ENCODE assay signal across 11 mouse cellular contexts in the genomic region with DNA sequence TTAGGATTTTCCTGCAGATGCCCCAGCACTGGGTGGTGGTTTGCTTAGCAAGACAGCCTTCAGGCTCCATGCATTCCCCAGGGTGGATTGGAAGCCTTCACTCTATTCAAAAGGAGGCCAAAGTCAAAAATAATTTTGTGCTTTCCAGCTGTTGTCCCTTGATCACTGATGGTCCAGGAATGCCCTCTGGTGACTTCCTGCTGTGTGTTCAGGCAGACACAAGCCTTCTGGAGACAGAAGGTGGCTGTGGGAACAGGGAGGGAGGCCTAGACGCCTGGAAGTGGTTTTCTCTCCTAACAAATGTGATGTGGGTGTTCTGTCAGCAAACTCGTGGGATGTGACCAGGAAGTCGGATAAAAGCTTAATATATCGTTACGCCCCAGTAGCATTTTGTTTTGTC.
DNase-seq lines count a peak whose midpoint lies in the region; ATAC-seq lines count a peak whose summit lies in the region.
"Had no signal": no experiment of that assay in that cellular context is flagged by ENCODE, and none has a peak within 500 bp of the region (broad histone marks: within the 10 kb centered on the region; RNA-seq: fewer than 3 reads in every experiment).

No protein-coding gene starts in this region.

- H3K4me3 ChIP-seq in limb, embryonic 11.5 days (ENCODE audit: low read depth, low read length) = no peak overlapping the region
- H3K4me3 ChIP-seq in limb, embryonic 10.5 days = no peak overlapping the region

- peak; percentile 8 for DNase-seq in adrenal gland, postnatal 14 days
- DNase-seq in adrenal gland, postnatal 25 days = no peak
- DNase-seq in heart, postnatal 10 days = peak; percentile 37 to 46
- no peak for DNase-seq in heart, adult 11 months
- peak; percentile 21 for DNase-seq in limb, embryonic 11.5 days (ENCODE audit: low spot score)
- DNase-seq in limb, embryonic 10.5 days (ENCODE audit: low spot score) = no peak
- DNase-seq in Muller cell, postnatal 12 days (ENCODE audit: inconsistent ontology term) = peak; percentile 14
- no peak for DNase-seq in neural tube, embryonic 10.5 days (ENCODE audit: extremely low spot score, low spot score)
- DNase-seq: cerebellum, adult 11 months had no signal

- H3K9me3 ChIP-seq in limb, embryonic 11.5 days (ENCODE audit: control insufficient read depth, low read length) = no peaks in the 10 kb centered on the region
- H3K9me3 ChIP-seq in limb, embryonic 10.5 days (replicated peaks) = no peaks in the 10 kb centered on the region
- H3K9me3 ChIP-seq: G1E had no signal

- intact Hi-C loops in heart, postnatal 10 days (cut with DNase I) = no loop called here

- WGBS in limb, embryonic 11.5 days = 33% methylated on average over 5 of the region's 5 CpGs
- 58% methylated on average over 5 of the region's 5 CpGs for WGBS in limb, embryonic 10.5 days

- no peaks in the 10 kb centered on the region for H3K27me3 ChIP-seq in limb, embryonic 11.5 days (ENCODE audit: control insufficient read depth, insufficient read depth, low read length)
- no peaks in the 10 kb centered on the region for H3K27me3 ChIP-seq in limb, embryonic 10.5 days (ENCODE audit: low read depth, poor library complexity, severe bottlenecking)

- no peak overlapping the region for H3K9ac ChIP-seq in limb, embryonic 11.5 days (ENCODE audit: low read length)

- H3K4me2 ChIP-seq in limb, embryonic 11.5 days (ENCODE audit: low read depth, severe bottlenecking) = no peak overlapping the region

- H3K36me3 ChIP-seq in limb, embryonic 11.5 days (ENCODE audit: control insufficient read depth, insufficient read depth, low read length) = no peaks in the 10 kb centered on the region
- no peaks in the 10 kb centered on the region for H3K36me3 ChIP-seq in limb, embryonic 10.5 days
- H3K36me3 ChIP-seq: G1E had no signal

- no peak for ATAC-seq in limb, embryonic 11.5 days (ENCODE audit: insufficient number of reproducible peaks, low FRiP score, low TSS enrichment, low read depth)
- ATAC-seq: intestine, embryonic 16.5 days had no signal

- no peaks in the 10 kb centered on the region for H3K4me1 ChIP-seq in limb, embryonic 11.5 days (ENCODE audit: control insufficient read depth, insufficient read depth, low read length)
- H3K4me1 ChIP-seq in limb, embryonic 10.5 days = peaks cover 22% of the 10 kb centered on the region

- no peak overlapping the region for H3K27ac ChIP-seq in limb, embryonic 11.5 days (replicated peaks; ENCODE audit: low read depth, low read length)
- no peak overlapping the region for H3K27ac ChIP-seq in limb, embryonic 10.5 days

Comparison
In these comparisons a context has a peak if more than half of its experiments do, and no peak if none do; other contexts are left out.
1. DNase-seq: peak in adrenal gland, postnatal 14 days (single experiment), heart, postnatal 10 days (2 of 2), limb, embryonic 11.5 days (single experiment) and Muller cell, postnatal 12 days (single experiment); none in adrenal gland, postnatal 25 days (single experiment), heart, adult 11 months (single experiment), limb, embryonic 10.5 days (single experiment) and neural tube, embryonic 10.5 days (single experiment).